In genomic region chr7:27195681-27196611, GRCm38 (mm10) we compare ENCODE assay signal across 8 mouse cellular contexts. TPM values are rescaled to one million over a fixed set of nuclear protein-coding genes. Genes with fewer than 3 reads are reported as not detected.
A peak's percentile ranks its signal among the peaks of the same experiment; 100 is the strongest.
DNase-seq lines count a peak whose midpoint lies in the region; ATAC-seq lines count a peak whose summit lies in the region.

TSS of gene BC024978 (plus strand) at chr7:27195781.
TSS of gene Snrpa (minus strand) at chr7:27196271.

- peak within 1 kb of the TSS; percentile 92 for H3K4me2 ChIP-seq in forebrain, embryonic 14.5 days (ENCODE audit: low read length)
- H3K4me2 ChIP-seq in neural tube, embryonic 15.5 days = peak within 1 kb of the TSS; percentile 74

- peak within 1 kb of the TSS; percentile 83 for H3K4me3 ChIP-seq in forebrain, embryonic 14.5 days (ENCODE audit: low read depth, low read length)
- H3K4me3 ChIP-seq in neural tube, embryonic 15.5 days (replicated peaks) = peak within 1 kb of the TSS; percentile 97

- peaks cover 41% of the 10 kb centered on the region for H3K36me3 ChIP-seq in forebrain, embryonic 14.5 days (ENCODE audit: control insufficient read depth, insufficient read depth, low read length)
- H3K36me3 ChIP-seq in neural tube, embryonic 15.5 days = peaks cover 28% of the 10 kb centered on the region

- DNase-seq in ES-CJ7 (ENCODE audit: low read depth, low spot score) = peak; percentile 100
- peak; percentile 94 for DNase-seq in cerebellum, adult 11 months
- peak; percentile 100 for DNase-seq in forebrain, embryonic 14.5 days (ENCODE audit: low spot score)
- peak; percentile 92 for DNase-seq in heart, postnatal 14 days
- peak; percentile 99 for DNase-seq in layer of hippocampus, adult 11-12 months (ENCODE audit: low spot score)
- DNase-seq in lung, adult 18-20 months = peak; percentile 99
- peak; percentile 98 for DNase-seq in testis, postnatal 14 days (ENCODE audit: low spot score)

- intact Hi-C loops in heart, postnatal 14 days (cut with DNase I) = loop anchor here (5.0 kb wide), 1 partner anchor 34 kb away; no protein-coding TSS in a partner anchor

- peaks cover 11% of the 10 kb centered on the region for H3K4me1 ChIP-seq in forebrain, embryonic 14.5 days (ENCODE audit: control insufficient read depth, insufficient read depth, low read length)
- H3K4me1 ChIP-seq in neural tube, embryonic 15.5 days = peaks cover 34% of the 10 kb centered on the region

- H3K27ac ChIP-seq in forebrain, embryonic 14.5 days (ENCODE audit: low read depth, low read length) = peak within 1 kb of the TSS; percentile 97
- peak within 1 kb of the TSS; percentile 99 for H3K27ac ChIP-seq in neural tube, embryonic 15.5 days (replicated peaks)

- no peaks in the 10 kb centered on the region for H3K27me3 ChIP-seq in forebrain, embryonic 14.5 days (replicated peaks; ENCODE audit: control insufficient read depth, insufficient read depth, low read length)
- no peaks in the 10 kb centered on the region for H3K27me3 ChIP-seq in neural tube, embryonic 15.5 days (replicated peaks)

- peak; percentile 99 for ATAC-seq in forebrain, embryonic 14.5 days
- ATAC-seq in neural tube, embryonic 15.5 days (ENCODE audit: low FRiP score) = peak; percentile 98

- H3K9me3 ChIP-seq in forebrain, embryonic 14.5 days (replicated peaks; ENCODE audit: control insufficient read depth, low read length) = no peaks in the 10 kb centered on the region
- H3K9me3 ChIP-seq in neural tube, embryonic 15.5 days (replicated peaks) = no peaks in the 10 kb centered on the region

- H3K9ac ChIP-seq in forebrain, embryonic 14.5 days (ENCODE audit: low read length) = peak within 1 kb of the TSS; percentile 90
- H3K9ac ChIP-seq in neural tube, embryonic 15.5 days (replicated peaks) = peak within 1 kb of the TSS; percentile 91

- 1% methylated on average over 64 of the region's 64 CpGs for WGBS in forebrain, embryonic 14.5 days
- WGBS in neural tube, embryonic 15.5 days = under 1% methylated on average over 64 of the region's 64 CpGs

RNA-seq across cellular contexts. Expression of gene BC024978, which starts in this region (rescaled TPM):
- 2.8 and 3.2 TPM in 2 replicates for polyA plus RNA-seq in forebrain, embryonic 14.5 days (2014; fragmentation: Nextera tagmentation; extraction: Ambion mirVana)
- 10 to 100 TPM; 12.3 to 12.5 TPM for total RNA-seq in heart, postnatal 14 days (2021)
- 3.4 TPM in 2 replicates for polyA plus RNA-seq in neural tube, embryonic 15.5 days (2015; fragmentation: Nextera tagmentation; extraction: Ambion mirVana)

RNA-seq across cellular contexts. Expression of gene Snrpa, which starts in this region (rescaled TPM):
- polyA plus RNA-seq in forebrain, embryonic 14.5 days (2014; fragmentation: Nextera tagmentation; extraction: Ambion mirVana) = 264 and 273 TPM in 2 replicates
- 10 to 100 TPM; 38.9 to 47.7 TPM for total RNA-seq in heart, postnatal 14 days (2021)
- 176 and 193 TPM in 2 replicates for polyA plus RNA-seq in neural tube, embryonic 15.5 days (2015; fragmentation: Nextera tagmentation; extraction: Ambion mirVana)

Comparison
In these comparisons a context has a peak if more than half of its experiments do, and no peak if none do; other contexts are left out.
1. Peak in every context shown above with its lines: DNase-seq, ATAC-seq, H3K4me3 ChIP-seq and H3K27ac ChIP-seq.